Mouse (Mus musculus): Measurements from ENCODE around the gene Irgc1. TPM values are rescaled to one million over a fixed set of nuclear protein-coding genes. Genes with fewer than 3 reads are reported as not detected.

The Irgc1 gene
- polyA plus RNA-seq, 1 experiment from 2014 or later, result not detected

- Histone ChIP-seq H3K27me3 (ENCODE audit: control insufficient read depth, insufficient read depth, low read length) (no peaks in the 10 kb centered on the region), H3K9ac (ENCODE audit: low read length) (no peak overlapping the region), H3K9me3 (ENCODE audit: control insufficient read depth, low read length) (no peaks in the 10 kb centered on the region), H3K4me2 (no peak overlapping the region), H3K36me3 (ENCODE audit: control insufficient read depth, insufficient read depth, low read length) (no peaks in the 10 kb centered on the region), H3K27ac (ENCODE audit: low read depth, low read length) (no peak overlapping the region), H3K4me1 (ENCODE audit: control insufficient read depth, insufficient read depth, low read length) (no peaks in the 10 kb centered on the region), H3K4me3 (ENCODE audit: low read depth, low read length) (no peak overlapping the region)
- WGBS, result 89% methylated on average over 2 of the region's 3 CpGs
- DNase-seq (ENCODE audit: low spot score, missing footprints) (no peak), ATAC-seq (ENCODE audit: low FRiP score) (no peak)
Measured at GRCm38 (mm10) chr7:24394054-24394453, 58.0 kb downstream of the Irgc1 start.

- Histone ChIP-seq H3K9me3 (ENCODE audit: control insufficient read depth, low read length) (no peaks in the 10 kb centered on the region), H3K4me1 (ENCODE audit: control insufficient read depth, insufficient read depth, low read length) (no peaks in the 10 kb centered on the region), H3K27ac (ENCODE audit: low read depth, low read length) (no peak overlapping the region), H3K4me2 (no peak overlapping the region), H3K36me3 (ENCODE audit: control insufficient read depth, insufficient read depth, low read length) (no peaks in the 10 kb centered on the region), H3K4me3 (ENCODE audit: low read depth, low read length) (no peak overlapping the region), H3K9ac (ENCODE audit: low read length) (no peak overlapping the region), H3K27me3 (ENCODE audit: control insufficient read depth, insufficient read depth, low read length) (no peaks in the 10 kb centered on the region)
- WGBS, result 66% methylated on average over 2 of the region's 2 CpGs
- ATAC-seq (ENCODE audit: low FRiP score) (no peak), DNase-seq (ENCODE audit: low spot score, missing footprints) (no peak)
Measured at GRCm38 (mm10) chr7:24391687-24392086, 60.4 kb downstream of the Irgc1 start.

GRCm38 (mm10) chr7:24391077-24391476 is 61.0 kb downstream of the Irgc1 start:
- WGBS, result 56% methylated on average over 5 of the region's 5 CpGs
- Histone ChIP-seq H3K9ac (ENCODE audit: low read length) (no peak overlapping the region), H3K27me3 (ENCODE audit: control insufficient read depth, insufficient read depth, low read length) (no peaks in the 10 kb centered on the region), H3K4me1 (ENCODE audit: control insufficient read depth, insufficient read depth, low read length) (no peaks in the 10 kb centered on the region), H3K9me3 (ENCODE audit: control insufficient read depth, low read length) (no peaks in the 10 kb centered on the region), H3K4me2 (no peak overlapping the region), H3K4me3 (ENCODE audit: low read depth, low read length) (no peak overlapping the region), H3K27ac (ENCODE audit: low read depth, low read length) (no peak overlapping the region), H3K36me3 (ENCODE audit: control insufficient read depth, insufficient read depth, low read length) (no peaks in the 10 kb centered on the region)
- DNase-seq (ENCODE audit: low spot score, missing footprints), result no peak
- no peak for ATAC-seq (ENCODE audit: low FRiP score)

GRCm38 (mm10) chr7:24390512-24390911 is 61.6 kb downstream of the Irgc1 start:
- no peaks in the 10 kb centered on the region for H3K4me1 ChIP-seq (ENCODE audit: control insufficient read depth, insufficient read depth, low read length)
- H3K4me3 ChIP-seq (ENCODE audit: low read depth, low read length), result no peak overlapping the region
- WGBS, result 75% methylated on average over 7 of the region's 7 CpGs
- no peak overlapping the region for H3K4me2 ChIP-seq
- ATAC-seq (ENCODE audit: low FRiP score) (no peak), DNase-seq (ENCODE audit: low spot score, missing footprints) (no peak)
- H3K27me3 ChIP-seq (ENCODE audit: control insufficient read depth, insufficient read depth, low read length), result no peaks in the 10 kb centered on the region
- no peak overlapping the region for H3K27ac ChIP-seq (ENCODE audit: low read depth, low read length)
- H3K9ac ChIP-seq (ENCODE audit: low read length), result no peak overlapping the region
- no peaks in the 10 kb centered on the region for H3K36me3 ChIP-seq (ENCODE audit: control insufficient read depth, insufficient read depth, low read length)
- H3K9me3 ChIP-seq (ENCODE audit: control insufficient read depth, low read length), result no peaks in the 10 kb centered on the region

GRCm38 (mm10) chr7:24389516-24390187 is 62.4 kb downstream of the Irgc1 start:
- DNase-seq (ENCODE audit: low spot score, missing footprints), result no peak
- H3K27me3 ChIP-seq (ENCODE audit: control insufficient read depth, insufficient read depth, low read length), result no peaks in the 10 kb centered on the region
- ATAC-seq (ENCODE audit: low FRiP score), result no peak
- WGBS, result 68% methylated on average over 13 of the region's 13 CpGs
- no peak overlapping the region for H3K4me2 ChIP-seq
- H3K4me1 ChIP-seq (ENCODE audit: control insufficient read depth, insufficient read depth, low read length), result no peaks in the 10 kb centered on the region
- H3K9me3 ChIP-seq (ENCODE audit: control insufficient read depth, low read length), result no peaks in the 10 kb centered on the region
- no peak overlapping the region for H3K9ac ChIP-seq (ENCODE audit: low read length)
- H3K36me3 ChIP-seq (ENCODE audit: control insufficient read depth, insufficient read depth, low read length), result no peaks in the 10 kb centered on the region
- no peak overlapping the region for H3K27ac ChIP-seq (ENCODE audit: low read depth, low read length)
- no peak overlapping the region for H3K4me3 ChIP-seq (ENCODE audit: low read depth, low read length)

GRCm38 (mm10) chr7:24387059-24387556 is 65.0 kb downstream of the Irgc1 start:
- Histone ChIP-seq H3K9me3 (ENCODE audit: control insufficient read depth, low read length) (no peaks in the 10 kb centered on the region), H3K9ac (ENCODE audit: low read length) (no peak overlapping the region), H3K4me3 (ENCODE audit: low read depth, low read length) (no peak overlapping the region), H3K36me3 (ENCODE audit: control insufficient read depth, insufficient read depth, low read length) (no peaks in the 10 kb centered on the region), H3K4me2 (no peak overlapping the region), H3K27me3 (ENCODE audit: control insufficient read depth, insufficient read depth, low read length) (no peaks in the 10 kb centered on the region), H3K27ac (ENCODE audit: low read depth, low read length) (no peak overlapping the region), H3K4me1 (ENCODE audit: control insufficient read depth, insufficient read depth, low read length) (no peaks in the 10 kb centered on the region)
- ATAC-seq (ENCODE audit: low FRiP score) (no peak), DNase-seq (ENCODE audit: low spot score, missing footprints) (no peak)
- WGBS, result 87% methylated on average over 10 of the region's 10 CpGs

GRCm38 (mm10) chr7:24384827-24385226 is 67.3 kb downstream of the Irgc1 start:
- Histone ChIP-seq H3K27ac (ENCODE audit: low read depth, low read length) (no peak overlapping the region), H3K4me1 (ENCODE audit: control insufficient read depth, insufficient read depth, low read length) (no peaks in the 10 kb centered on the region), H3K4me3 (ENCODE audit: low read depth, low read length) (no peak overlapping the region), H3K27me3 (ENCODE audit: control insufficient read depth, insufficient read depth, low read length) (no peaks in the 10 kb centered on the region), H3K9ac (ENCODE audit: low read length) (no peak overlapping the region), H3K4me2 (no peak overlapping the region), H3K9me3 (ENCODE audit: control insufficient read depth, low read length) (no peaks in the 10 kb centered on the region), H3K36me3 (ENCODE audit: control insufficient read depth, insufficient read depth, low read length) (no peaks in the 10 kb centered on the region)
- peak; percentile 61; the same call in 1 of the 2 replicates for ATAC-seq (ENCODE audit: low FRiP score)
- WGBS, result 9% methylated on average over 11 of the region's 11 CpGs
- DNase-seq (ENCODE audit: low spot score, missing footprints), result peak; percentile 97

- DNase-seq (ENCODE audit: low spot score, missing footprints) (no peak), ATAC-seq (ENCODE audit: low FRiP score) (no peak)
- 60% methylated on average over 6 of the region's 6 CpGs for WGBS
- Histone ChIP-seq H3K9me3 (ENCODE audit: control insufficient read depth, low read length) (no peaks in the 10 kb centered on the region), H3K27ac (ENCODE audit: low read depth, low read length) (no peak overlapping the region), H3K36me3 (ENCODE audit: control insufficient read depth, insufficient read depth, low read length) (no peaks in the 10 kb centered on the region), H3K9ac (ENCODE audit: low read length) (no peak overlapping the region), H3K4me1 (ENCODE audit: control insufficient read depth, insufficient read depth, low read length) (no peaks in the 10 kb centered on the region), H3K27me3 (ENCODE audit: control insufficient read depth, insufficient read depth, low read length) (no peaks in the 10 kb centered on the region), H3K4me3 (ENCODE audit: low read depth, low read length) (no peak overlapping the region), H3K4me2 (no peak overlapping the region)
Measured at GRCm38 (mm10) chr7:24384070-24384469, 68.0 kb downstream of the Irgc1 start.

GRCm38 (mm10) chr7:24382730-24383372 is 69.2 kb downstream of the Irgc1 start:
- H3K9me3 ChIP-seq (ENCODE audit: control insufficient read depth, low read length), result no peaks in the 10 kb centered on the region
- DNase-seq (ENCODE audit: low spot score, missing footprints) (no peak), ATAC-seq (ENCODE audit: low FRiP score) (no peak)
- H3K4me1 ChIP-seq (ENCODE audit: control insufficient read depth, insufficient read depth, low read length), result no peaks in the 10 kb centered on the region
- H3K9ac ChIP-seq (ENCODE audit: low read length), result no peak overlapping the region
- H3K4me3 ChIP-seq (ENCODE audit: low read depth, low read length), result no peak overlapping the region
- no peak overlapping the region for H3K4me2 ChIP-seq
- WGBS, result 82% methylated on average over 16 of the region's 16 CpGs
- no peak overlapping the region for H3K27ac ChIP-seq (ENCODE audit: low read depth, low read length)
- H3K36me3 ChIP-seq (ENCODE audit: control insufficient read depth, insufficient read depth, low read length), result no peaks in the 10 kb centered on the region
- no peaks in the 10 kb centered on the region for H3K27me3 ChIP-seq (ENCODE audit: control insufficient read depth, insufficient read depth, low read length)

Data from midbrain, embryonic 11.5 days (tissue).